Mouse (Mus musculus) urinary bladder, postnatal 0 days (tissue): Measurements from ENCODE around the gene Fam111a. TPM values are rescaled to one million over a fixed set of nuclear protein-coding genes. Genes with fewer than 3 reads are reported as not detected.

Experiments
- polyA plus RNA-seq: library from polyadenylated mRNA; unstranded; fragments of >200 nt; fragmentation: Nextera tagmentation; extraction: Ambion mirVana; gene quantifications from 2 replicates; pipeline ENCODE4 v1.2.1, GENCODE M21; 2015

The Fam111a gene
- 12.3 and 15.4 TPM in 2 replicates for polyA plus RNA-seq

DNA sequence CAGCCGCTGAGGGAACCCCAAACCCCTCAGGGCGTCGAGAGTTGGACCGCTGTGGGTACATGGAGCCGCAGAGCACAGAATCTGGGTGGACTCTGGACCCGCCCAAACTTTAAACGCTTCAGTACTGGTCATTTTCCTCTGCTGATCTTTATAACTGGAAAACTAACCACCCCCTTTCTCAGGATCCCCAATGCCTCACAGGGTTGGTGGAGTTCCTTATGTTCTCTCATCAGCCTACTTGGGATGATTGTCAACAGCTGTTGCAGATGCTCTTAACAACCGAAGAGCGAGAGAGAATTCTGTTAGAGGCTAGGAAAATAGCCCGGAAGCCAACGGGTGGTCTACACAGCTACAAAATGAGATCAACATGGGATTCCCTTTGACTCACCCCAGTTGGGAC is at the start of gene Fam111a:
Gene Fam111a, plus strand, starts transcription at position 301 of the 400 bp plus-strand sequence.

DNA sequence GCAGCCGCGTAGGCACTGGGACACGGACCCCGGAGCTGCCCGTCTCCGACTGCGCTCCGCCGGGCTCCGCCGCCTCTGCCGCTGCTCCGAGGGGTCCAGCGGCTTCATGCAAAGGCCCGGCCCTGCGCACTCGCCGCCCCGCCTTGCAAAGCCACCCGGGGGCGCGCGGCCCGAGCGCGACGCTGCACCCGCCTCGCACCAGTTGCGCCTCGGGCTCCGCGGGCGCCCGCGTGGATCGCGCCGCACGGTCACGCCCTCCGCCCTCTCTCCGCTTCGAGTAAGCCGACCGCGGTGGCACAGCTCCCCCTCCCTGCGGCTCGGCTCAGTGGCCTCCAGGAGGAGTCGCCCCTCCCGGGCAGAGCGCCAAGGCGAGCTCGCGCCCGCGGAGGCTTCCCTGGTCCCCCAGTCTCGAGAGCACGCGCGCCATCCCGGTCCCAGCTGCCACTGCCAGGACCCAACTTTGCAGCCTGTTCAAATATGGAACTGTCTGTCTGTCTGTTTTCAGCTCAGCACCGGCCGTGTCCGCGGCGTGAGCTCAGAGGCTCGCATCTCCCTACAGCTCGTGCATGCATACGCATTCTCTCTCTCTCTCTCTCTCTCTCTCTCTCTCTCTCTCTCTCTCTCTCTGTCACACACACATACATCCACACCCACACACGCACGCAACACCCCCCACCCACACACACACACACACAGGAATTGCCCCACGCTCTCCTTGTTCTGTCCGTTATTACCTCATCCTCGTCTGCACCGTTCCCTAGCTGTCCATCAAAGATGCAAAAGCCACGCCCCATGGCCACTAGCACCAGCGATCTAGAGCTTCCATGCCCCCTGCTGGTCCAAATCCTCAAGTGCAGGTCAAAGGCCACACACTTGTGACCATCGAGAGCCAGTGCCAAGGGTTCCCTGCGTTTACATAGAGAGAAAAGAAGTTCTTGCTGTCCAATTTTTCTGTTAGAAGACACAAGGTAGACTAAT is 43.9 kb upstream of the Fam111a start, which contains the start of gene Dtx4:
Gene Dtx4, minus strand, starts transcription at position 85 of the 978 bp plus-strand sequence.

DNA sequence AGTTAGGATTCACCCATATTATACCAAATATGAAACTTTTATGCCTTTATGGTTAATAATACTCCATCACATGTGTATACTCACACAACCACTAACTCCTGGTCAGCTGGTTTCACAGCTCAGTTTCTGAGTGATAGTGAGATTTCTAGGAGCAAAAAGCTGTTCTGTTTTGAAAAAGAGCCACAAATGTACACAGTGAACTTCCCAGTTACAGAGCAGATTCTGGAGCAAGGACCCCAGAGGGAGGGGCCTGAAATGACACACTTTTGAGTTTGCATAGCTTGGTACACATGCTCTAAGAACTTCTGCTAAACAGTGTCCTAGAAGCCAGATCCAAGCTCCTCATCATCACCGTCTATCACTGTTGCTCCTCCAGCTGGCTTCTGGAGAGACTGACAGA is 54.1 kb downstream of the Fam111a start, which contains the start of gene Gm4952:
Gene Gm4952, plus strand, starts transcription at position 301 of the 400 bp plus-strand sequence.

DNA sequence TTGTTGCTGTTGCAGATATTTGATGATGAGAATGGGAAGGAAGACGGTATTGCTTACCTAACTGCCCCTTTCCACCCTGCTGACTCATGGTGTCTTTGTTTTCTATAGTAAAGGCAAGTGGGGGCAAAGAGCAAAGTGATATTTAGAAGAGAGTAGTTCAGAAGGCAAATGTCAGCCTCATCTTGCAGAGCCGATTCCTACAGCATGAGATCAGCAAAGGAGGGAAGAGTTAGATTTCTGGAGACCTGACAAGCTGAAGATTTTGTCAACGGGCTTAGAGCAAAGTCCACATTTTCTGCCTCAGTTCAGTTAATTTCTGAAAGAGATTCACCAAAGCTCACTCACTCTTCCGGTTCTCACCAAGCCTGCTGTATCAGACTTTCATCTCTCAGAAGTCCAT is 87.6 kb downstream of the Fam111a start, which contains the start of gene Glyat:
Gene Glyat, plus strand, starts transcription at position 133 of the 400 bp plus-strand sequence.

Other genes with a start within 250 kb of the Fam111a start
- gene Olfr1436, start 246.6 kb upstream of the Fam111a start, polyA plus RNA-seq = not detected in 2 replicates
- not detected in 2 replicates for gene Olfr1437, start 220.6 kb upstream of the Fam111a start, polyA plus RNA-seq
- gene Olfr1438-ps1, start 209.8 kb upstream of the Fam111a start, polyA plus RNA-seq = not detected in 2 replicates
- gene Olfr1440, start 158.5 kb upstream of the Fam111a start, polyA plus RNA-seq = not detected in 2 replicates
- not detected in 2 replicates for gene Olfr1441, start 128.3 kb upstream of the Fam111a start, polyA plus RNA-seq
- not detected in 2 replicates for gene Pfpl, start 117.8 kb upstream of the Fam111a start, polyA plus RNA-seq
- 0.71 and 1.6 TPM in 2 replicates for gene Mpeg1, start 85.0 kb upstream of the Fam111a start, polyA plus RNA-seq
- 10.8 and 11.4 TPM in 2 replicates for gene Dtx4, start 44.3 kb upstream of the Fam111a start, polyA plus RNA-seq
- gene Gm4952, start 54.2 kb downstream of the Fam111a start, polyA plus RNA-seq = 0.15 and 0.40 TPM in 2 replicates
- not detected in 2 replicates for gene Glyat, start 87.6 kb downstream of the Fam111a start, polyA plus RNA-seq
- gene Olfr1442, start 124.7 kb downstream of the Fam111a start, polyA plus RNA-seq = not detected in 2 replicates
- gene Olfr1443, start 132.4 kb downstream of the Fam111a start, polyA plus RNA-seq = not detected in 2 replicates
- gene Keg1, start 150.0 kb downstream of the Fam111a start, polyA plus RNA-seq = not detected in 2 replicates
- gene Cntf, start 219.9 kb downstream of the Fam111a start, polyA plus RNA-seq = 0.70 and 1.2 TPM in 2 replicates